1 mouse cellular context compared by ENCODE assay signal in the genomic region with DNA sequence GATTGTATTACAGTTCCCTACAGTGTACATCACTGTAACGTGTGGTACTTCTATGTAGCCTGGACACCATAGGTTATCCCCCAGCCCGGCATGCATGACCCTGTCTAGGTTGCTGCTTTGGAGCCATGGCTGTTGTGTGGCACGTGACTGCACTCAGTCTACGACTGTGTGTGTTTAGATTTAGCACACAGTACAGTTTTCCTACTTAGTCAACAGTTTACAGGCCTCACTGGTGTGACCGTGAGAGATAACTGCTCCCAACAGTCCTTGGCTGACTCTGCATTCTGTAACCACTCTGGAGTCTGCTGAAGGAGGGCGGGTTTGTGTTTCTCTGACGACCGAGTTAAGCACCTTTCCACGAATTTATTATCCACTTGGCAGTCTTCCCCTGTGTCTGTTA.
TF ChIP-seq lines count a peak whose summit lies in the region.

No protein-coding gene starts in this region.

TF ChIP-seq in MEL, 35 proteins besides CTCF, POLR2A, EP300 and RAD21 (continued from another document):
- TF ChIP-seq E2F4 (IDR thresholded peaks at IDR 0.05; ENCODE audit: borderline replicate concordance, low read depth, low read length) (no peak), KAT2A (conservative IDR thresholded peaks at IDR 0.05; ENCODE audit: low read depth, low read length) (no peak), SIN3A (IDR thresholded peaks at IDR 0.05; ENCODE audit: low read length) (peak; percentile 84), MYC (IDR thresholded peaks at IDR 0.05; ENCODE audit: low read depth, low read length) (peak; percentile 56; the same call in 1 of the 2 replicates), RCOR1 (IDR thresholded peaks at IDR 0.05; ENCODE audit: low read depth, low read length) (no peak), ZKSCAN1 (IDR thresholded peaks at IDR 0.05; ENCODE audit: low read depth, low read length) (no peak), SMC3 (IDR thresholded peaks at IDR 0.05; ENCODE audit: low read depth, low read length) (no peak), UBTF (IDR thresholded peaks at IDR 0.05; ENCODE audit: borderline replicate concordance, insufficient read depth, low read depth, low read length) (no peak), BHLHE40 (IDR thresholded peaks at IDR 0.05; ENCODE audit: borderline replicate concordance, low read depth, low read length) (peak; percentile 97), GATA1 (IDR thresholded peaks at IDR 0.05; ENCODE audit: low read depth, low read length) (peak; percentile 74), HCFC1 (IDR thresholded peaks at IDR 0.05; ENCODE audit: low read depth, low read length) (no peak), MXI1 (IDR thresholded peaks at IDR 0.05; ENCODE audit: low read depth, low read length) (no peak; the same call in 1 of the 2 replicates), ELF1 (IDR thresholded peaks at IDR 0.05; ENCODE audit: low read depth, low read length) (no peak), ZNF384 (IDR thresholded peaks at IDR 0.05; ENCODE audit: low read depth, low read length) (no peak), MAX (IDR thresholded peaks at IDR 0.05; ENCODE audit: low read length) (peak; percentile 91), TAL1 (IDR thresholded peaks at IDR 0.05; ENCODE audit: low read length) (peak; percentile 43), ZMIZ1 (IDR thresholded peaks at IDR 0.05; ENCODE audit: low read depth, low read length) (no peak), MYB (IDR thresholded peaks at IDR 0.05; ENCODE audit: low read depth, low read length) (peak; percentile 95), ZC3H11A (IDR thresholded peaks at IDR 0.05; ENCODE audit: low read depth, low read length) (no peak), MAZ (IDR thresholded peaks at IDR 0.05; ENCODE audit: low read depth, low read length) (no peak), CHD1 (IDR thresholded peaks at IDR 0.05; ENCODE audit: low read depth, low read length) (no peak)
